Mouse (Mus musculus): ENCODE measurements around the gene Uimc1. TPM values are rescaled to one million over a fixed set of nuclear protein-coding genes. Genes with fewer than 3 reads are reported as not detected.
"Not testable (repeated sequence)": the region's sequence is repeated elsewhere in the genome, so short reads cannot be mapped to it uniquely, and the experiment has no call there.

The Uimc1 gene
- total RNA-seq (2015) (38.0 and 49.0 TPM in 2 replicates), total RNA-seq (2017) (63.0 and 67.2 TPM in 2 replicates)

DNA sequence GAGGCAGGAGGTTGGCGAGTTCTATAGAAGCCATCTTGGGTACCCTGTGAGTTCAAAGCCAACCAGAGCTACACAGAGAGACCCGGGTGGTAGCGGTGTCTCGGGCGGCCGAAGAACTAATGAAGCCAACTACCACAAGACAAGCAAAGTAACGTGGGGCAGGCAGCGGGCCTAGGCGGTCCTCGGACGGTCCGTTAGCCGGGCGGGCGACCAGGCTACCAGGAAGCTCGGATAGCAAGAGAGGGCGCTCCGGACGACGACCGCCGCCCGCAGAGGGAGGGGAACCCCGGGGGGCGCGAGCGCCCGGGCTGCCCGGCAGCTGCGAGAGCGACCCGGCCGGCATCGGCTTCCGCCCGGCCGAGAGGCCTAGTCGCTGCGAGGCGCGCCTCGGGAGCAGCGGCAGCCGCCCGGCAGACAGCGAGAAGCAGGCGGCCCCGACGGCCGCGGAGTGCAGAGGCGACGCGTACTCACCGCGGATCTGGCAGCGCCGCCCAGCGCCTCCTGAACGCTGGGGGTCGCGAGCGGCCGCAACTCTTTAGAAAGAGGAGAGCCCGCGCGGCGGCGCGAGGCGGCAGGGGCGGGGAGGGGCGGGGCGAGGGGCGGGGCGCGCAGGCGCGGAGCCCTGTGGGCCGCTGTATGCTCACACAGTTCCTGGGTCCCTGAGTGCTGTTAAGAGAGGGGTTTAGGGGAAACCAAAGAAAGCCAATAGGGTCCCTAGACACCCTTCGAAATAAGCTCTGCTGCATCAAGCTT lies at the start of gene Uimc1:
Gene Uimc1 (minus strand): TSS at position 575 of the 753 bp plus-strand sequence.
- peak; percentile 84 for ATAC-seq (replicated peaks; ENCODE audit: poor library complexity)

DNA sequence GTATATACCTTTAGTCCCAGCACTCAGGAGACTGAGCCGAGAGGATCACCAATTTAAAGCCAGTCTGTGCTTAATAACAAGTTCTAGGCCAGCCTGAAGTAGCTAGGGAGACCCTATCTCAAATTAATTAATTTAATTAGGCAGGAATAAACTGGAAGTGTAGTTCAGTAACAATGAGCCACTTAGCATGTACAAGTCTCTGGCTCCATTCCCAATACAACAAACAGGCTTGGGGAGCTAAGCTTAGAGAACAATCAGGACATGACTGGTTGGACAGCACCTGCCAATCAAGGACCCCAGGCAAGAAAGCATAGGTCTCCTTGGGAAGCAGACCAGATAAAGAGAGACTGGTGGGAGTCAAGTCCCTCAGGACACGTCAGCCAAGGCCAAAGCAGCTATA lies 40.2 kb upstream of the Uimc1 start:
- ATAC-seq (replicated peaks; ENCODE audit: poor library complexity), result no peak

DNA sequence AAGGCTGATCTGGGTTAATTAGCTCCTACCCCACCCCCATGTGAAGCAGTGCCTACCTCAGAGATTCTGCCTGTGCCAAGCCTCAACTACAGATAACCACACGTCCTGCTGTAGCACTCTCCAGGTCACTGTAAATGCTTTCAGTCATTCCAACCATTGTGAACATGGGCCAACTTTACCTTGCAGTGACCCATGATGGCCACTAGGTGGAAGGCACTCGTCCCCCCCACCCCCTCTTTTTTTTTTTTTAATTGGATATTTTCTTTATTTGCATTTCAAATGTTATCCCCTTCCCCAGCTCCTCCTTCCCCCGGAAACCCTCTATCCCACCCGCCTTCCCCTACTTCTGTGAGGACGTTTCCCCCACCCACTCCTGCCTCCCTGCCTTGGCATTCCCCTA lies 35.3 kb upstream of the Uimc1 start:
- ATAC-seq (replicated peaks; ENCODE audit: poor library complexity), result peak; percentile 99

DNA sequence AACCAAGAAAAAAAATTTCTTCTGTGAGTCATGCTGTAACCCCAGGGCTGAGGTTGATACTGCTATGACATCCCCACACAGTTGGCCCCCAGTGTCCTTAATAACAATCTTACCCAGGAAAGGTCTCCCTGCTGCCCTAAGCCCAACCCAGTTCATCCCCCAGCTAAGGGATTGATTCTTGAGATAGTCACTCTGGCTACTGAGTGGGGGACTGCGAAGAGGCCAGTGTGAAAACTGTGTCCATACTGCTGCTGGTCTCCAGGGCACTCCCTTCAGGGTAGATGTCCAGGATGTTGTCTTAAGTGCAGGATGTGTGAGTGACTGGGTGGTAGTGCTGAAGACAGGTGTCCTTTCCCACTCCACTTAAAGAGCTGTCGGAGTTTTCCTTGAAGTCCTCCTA lies 33.3 kb upstream of the Uimc1 start, which contains the start of gene Gm17617:
Gene Gm17617 (minus strand): TSS at position 101 of the 400 bp plus-strand sequence.
- ATAC-seq (replicated peaks; ENCODE audit: poor library complexity), result no peak

DNA sequence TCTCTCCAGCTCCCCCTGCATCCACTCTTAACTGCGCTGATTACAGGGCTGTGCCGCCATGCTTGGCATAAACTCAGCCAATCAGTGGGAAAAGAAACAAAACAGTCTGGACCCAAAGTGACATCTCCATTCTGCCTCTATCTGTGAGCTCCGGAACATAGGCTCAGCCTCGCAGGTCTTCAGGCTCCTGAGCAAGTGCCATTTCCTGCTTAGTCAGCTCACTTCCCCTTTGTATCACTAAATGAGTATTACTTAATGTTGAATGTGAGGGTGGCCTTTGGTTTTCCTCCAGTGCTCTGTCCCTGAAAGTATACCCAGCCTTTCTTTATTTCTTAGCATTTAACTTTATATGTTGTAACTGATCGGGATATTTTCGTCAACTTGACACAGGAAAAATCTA lies 24.8 kb upstream of the Uimc1 start:
- peak; percentile 80 for ATAC-seq (replicated peaks; ENCODE audit: poor library complexity)

DNA sequence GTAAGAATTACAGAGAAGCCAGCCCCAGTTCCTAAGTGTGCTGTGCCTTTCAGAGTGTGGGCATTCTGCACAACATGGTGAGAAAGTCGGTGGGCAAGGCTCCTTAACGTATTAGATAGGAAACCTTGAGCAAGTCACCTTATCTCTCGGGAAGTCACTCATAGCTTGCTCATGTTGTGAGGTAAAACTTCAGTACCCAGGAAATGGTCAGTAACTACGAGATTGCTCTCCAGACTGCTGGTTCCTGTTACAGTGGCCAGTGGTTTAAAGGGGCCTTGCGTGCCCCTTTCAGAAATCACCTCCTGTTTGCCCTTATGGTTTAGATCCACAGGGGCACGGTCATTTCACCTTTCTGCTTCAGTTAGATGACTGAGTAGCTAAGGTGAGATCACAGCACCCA lies 14.3 kb upstream of the Uimc1 start:
- ATAC-seq (replicated peaks; ENCODE audit: poor library complexity), result no peak

DNA sequence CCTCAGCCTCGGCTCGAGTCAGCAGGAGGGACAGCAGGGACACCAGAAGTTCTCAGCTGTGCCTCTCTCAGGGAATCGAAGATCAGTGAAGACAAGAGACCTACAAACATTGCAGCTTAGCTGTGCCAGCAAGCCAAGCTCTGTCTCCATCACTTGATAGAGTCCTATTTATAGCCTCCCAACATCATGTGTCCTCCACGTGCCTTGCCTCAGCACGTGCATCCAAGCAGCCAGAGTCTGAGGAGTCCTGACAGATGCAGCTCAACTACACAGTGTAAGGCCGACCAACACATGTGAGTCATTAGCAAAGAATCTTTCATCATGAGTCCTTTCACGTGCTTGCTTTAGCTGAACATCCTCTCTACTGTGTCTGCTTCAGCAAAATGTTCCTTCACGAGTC lies 7.6 kb upstream of the Uimc1 start:
- no peak for ATAC-seq (replicated peaks; ENCODE audit: poor library complexity)

DNA sequence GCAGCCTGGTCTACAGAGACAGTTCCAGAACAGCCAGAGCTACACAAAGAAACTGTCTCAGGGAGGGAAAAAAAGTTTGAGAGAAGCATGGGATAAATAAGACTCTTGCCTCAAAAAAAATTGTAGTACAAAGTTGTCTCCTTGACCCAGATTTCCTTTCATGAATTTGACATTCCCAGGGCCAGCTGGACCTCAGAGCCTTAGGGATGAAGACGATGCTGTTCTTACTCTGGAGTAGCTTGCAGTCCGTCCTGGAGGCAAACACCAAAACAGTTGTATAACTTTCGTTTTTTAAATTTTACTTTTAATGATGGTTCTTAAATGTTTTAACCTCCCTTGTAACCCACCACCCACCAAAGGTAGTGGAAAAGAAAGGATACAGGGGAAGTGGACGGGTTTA lies 7.0 kb upstream of the Uimc1 start:
- no peak for ATAC-seq (replicated peaks; ENCODE audit: poor library complexity)

DNA sequence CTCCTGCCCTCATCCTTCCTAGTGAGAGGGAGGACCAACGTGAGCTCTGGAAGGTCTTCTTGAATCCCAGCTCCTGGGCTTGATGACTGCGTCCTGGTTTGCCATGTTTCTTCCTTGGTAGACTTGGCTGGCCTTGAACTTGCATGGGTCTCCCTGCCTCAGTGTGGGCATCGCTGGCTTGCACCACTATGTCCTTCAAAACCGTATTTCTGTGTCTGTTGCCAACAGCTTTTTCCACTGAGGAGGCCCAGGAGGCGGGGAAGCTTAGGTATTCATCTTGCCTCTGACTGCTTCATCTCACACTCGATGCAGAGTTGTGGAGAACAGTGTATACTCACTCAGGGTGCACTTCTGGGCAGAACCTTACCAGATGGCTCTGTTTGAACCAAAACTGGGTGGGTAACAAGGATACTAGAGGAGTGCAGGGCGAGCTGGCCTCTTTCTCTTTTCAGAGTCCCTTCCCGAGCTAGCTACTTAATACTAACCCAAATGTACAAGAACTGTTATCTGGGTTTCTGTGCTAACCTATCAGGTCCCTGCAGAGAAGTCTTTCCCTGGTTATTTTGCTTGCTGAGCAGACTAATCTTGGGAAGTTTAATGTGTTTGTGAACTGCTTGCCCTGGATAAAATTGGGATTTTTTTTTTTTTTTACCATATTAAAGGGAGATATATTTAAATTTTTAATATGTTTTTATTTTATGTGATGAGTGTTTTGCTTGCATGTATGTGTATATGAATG lies 6.0 kb upstream of the Uimc1 start:
- ATAC-seq (replicated peaks; ENCODE audit: poor library complexity), result 0 out of 2 replicates have a peak, but pooled peaks have one; percentile 15

DNA sequence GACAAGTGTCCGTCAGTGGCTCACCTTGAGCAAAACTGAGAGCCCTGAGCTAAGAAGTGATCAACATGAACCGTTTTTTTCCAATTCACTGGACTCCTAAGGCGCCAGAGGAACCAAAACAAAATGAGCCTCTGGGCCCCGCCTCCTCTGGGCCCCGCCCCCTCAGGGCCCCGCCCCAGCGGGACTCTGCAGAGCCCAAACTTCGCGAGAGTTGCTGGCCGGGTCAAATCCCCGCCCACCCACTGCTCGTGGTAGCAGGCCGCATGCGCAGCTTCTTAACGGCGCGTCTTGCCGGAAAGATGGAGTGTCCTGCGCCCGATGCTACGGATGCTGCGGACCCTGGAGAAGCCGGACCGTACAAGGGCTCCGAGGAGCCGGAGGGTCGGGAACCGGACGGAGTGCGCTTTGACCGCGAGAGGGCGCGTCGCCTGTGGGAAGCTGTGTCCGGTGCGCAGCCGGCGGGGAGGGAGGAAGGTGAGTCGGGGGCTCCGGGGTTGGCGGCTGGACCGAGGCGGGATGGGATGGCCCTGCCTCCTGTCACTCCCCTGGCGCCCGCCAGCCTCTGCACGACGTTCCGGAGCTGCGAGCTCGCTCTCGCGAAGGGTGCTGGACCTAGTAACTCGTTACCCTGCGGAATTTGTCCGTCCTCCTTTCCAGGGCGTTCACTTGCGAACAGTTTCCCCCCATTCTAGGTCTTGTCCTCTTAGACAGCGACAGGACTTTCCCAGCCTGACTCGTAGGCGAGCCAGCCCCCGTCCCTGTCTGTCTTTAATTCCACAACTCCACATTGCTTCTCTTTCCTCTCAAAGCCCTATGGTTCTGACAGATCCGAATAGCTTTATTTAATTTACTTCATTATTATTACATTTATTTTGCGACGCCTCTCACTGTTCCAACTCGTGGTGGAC lies 5.2 kb upstream of the Uimc1 start, which contains the start of gene Zfp346:
Gene Zfp346 (plus strand): TSS at position 267 of the 908 bp plus-strand sequence.
- peak; percentile 92 for ATAC-seq (replicated peaks; ENCODE audit: poor library complexity)

DNA sequence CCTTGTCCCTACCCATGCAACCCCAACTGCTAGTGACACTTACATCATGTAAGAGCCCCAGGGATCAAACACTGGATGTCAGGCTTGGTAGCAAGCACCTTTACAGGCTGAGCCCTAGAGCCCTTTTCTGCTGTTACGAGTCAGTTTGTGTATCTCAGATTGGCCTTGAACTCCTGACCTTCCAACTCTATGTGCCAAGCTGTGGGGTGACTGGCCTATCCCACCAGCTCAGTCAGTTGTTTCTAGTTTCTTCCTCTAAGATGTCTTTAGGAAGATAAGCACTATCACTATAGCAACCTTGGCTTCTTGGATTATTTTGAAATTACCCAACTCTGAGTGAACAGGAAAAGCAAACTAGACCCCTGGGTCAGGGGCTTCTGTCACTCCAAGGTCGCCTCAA lies 3.3 kb upstream of the Uimc1 start:
- no peak for ATAC-seq (replicated peaks; ENCODE audit: poor library complexity)

DNA sequence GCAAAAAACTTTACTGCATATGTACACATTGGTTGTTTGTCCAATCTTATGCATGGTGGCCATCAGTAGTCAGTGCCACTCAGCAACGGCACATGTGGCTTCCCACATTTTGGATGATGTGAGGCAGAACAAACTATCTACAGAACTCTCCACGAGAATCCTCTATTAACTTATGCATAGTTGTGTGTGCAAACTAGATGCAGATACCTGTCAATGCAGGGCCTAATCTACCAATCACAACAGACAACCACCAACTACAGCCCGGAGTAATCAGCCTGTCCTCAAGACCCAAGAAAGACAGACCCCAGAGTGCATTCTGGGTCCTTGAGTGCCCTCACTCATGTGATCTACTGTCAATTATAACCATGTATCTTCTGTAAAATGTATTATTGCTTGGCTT lies 2.3 kb upstream of the Uimc1 start:
- no peak for ATAC-seq (replicated peaks; ENCODE audit: poor library complexity)

DNA sequence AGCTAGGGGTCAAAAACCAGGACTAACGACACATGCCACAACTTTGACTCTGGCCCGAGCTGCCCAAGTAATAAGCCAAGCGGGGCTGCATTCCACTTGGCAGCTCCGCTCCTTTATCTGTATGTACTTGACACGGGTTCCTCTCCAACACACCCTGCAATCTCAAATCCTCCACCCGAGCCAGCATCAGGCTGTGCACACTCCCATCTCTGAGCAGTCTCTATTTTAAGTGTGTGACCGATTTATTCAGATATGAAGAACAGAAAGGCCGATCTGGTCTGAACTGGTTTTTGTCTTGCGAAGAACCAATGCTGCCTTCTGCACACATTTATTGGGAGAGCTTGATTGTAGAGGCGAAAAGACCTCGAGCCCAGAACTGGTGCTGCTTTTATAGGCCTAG lies 1.5 kb upstream of the Uimc1 start:
- no peak for ATAC-seq (replicated peaks; ENCODE audit: poor library complexity)

DNA sequence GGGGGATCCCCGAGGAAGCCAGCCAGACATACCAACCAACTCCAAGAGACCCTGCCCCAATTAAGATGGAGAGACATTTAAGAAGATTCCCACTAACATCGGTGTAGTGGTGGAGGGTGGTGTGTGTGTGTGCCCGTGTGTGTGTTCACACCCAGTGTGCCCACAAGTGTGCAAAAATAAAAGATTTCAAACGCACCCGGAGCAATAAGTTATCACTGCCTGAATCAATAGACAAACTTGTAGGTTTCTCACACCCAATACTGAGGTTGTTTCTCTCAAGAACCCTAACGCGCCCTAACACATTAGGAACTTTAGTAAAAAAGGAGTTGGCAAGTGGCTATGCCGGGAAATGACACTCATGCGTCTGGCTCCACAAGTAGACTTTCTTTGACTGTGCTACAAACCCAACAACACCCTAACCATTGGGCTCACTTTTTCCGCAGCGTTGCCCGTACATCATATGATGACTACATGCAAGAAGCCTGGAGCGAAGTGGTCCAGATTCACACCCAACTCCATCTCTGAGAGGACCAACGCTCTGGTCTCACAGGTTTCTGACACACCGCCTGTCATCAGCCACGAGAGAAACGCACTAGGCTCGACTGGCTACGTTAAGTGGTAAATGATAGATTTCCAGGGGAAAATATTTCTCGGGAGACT lies 904 bp downstream of the Uimc1 start:
- peak; percentile 40; the same call in 1 of the 2 replicates for ATAC-seq (replicated peaks; ENCODE audit: poor library complexity)

DNA sequence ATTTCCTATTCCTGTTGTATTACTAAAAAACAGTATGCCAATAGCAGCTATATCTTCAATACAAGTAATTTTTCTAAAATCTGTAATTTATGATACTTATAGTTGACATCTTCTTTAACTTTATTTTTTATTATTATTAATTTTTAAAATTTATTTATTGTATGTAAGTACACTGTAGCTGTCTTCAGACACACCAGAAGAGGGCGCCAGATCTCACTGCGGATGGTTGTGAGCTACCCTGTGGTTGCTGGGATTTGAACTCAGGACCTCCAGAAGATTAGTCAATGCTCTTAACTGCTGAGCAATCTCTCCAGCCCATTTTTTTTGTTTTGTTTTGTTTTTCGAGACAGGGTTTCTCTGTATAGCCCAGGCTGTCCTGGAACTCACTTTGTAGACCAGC lies 2.3 kb downstream of the Uimc1 start:
- ATAC-seq (replicated peaks; ENCODE audit: poor library complexity), result not testable (repeated sequence)

DNA sequence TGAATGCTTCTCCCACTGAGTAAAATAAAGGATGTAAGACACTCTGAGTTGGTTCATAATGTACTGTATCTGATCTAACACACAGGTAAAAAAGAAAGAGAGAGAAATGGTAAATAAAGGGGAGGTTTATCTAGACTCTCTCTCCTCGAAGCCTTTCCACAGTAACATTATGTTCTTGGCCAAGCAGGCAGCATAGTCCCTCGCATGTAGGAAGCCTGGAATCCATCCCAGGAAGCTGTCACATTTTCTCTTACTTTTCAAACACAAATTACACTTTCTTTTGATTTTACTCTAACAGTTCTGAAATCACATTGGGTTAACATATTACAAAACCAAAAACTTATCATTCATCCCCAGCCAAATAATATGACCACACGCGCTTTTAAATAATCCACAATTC lies 7.5 kb downstream of the Uimc1 start:
- no peak for ATAC-seq (replicated peaks; ENCODE audit: poor library complexity)

DNA sequence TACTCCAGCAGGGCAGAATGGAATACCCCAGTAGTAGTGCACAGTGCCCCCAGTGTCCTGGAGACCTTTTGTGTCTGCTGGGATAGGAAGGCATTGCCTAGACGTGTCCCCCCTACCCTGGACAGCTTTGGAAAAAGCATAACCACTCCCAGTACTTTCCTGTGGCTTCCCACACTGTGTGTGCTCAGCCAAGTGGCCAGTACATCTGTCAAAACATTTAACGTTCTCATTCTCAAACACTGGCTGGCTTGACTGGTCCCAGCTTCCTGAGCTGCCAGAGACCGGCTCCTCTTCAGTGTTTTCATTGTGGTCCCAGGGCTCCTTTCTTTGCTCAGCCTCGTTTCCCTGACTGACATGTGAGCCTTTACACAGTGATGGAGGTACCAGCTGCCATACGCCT lies 24.5 kb downstream of the Uimc1 start:
- no peak for ATAC-seq (replicated peaks; ENCODE audit: poor library complexity)

DNA sequence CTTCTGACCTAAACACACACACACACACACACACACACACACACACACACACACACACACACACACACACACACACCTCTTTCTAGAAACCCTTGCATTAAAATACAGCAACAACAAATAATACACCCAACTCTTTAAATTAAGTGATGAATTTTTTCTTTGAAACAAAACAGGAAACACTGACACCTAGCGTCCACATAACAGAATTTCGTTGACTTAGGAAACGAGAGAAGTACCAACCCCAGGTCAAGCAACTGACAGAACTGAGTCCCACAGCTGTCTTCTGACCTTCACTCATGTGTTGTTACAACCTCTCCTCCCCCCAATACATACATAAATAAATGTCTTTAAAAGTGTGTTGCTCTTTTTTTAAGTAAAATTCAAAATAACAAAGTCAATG lies 28.8 kb downstream of the Uimc1 start:
- ATAC-seq (replicated peaks; ENCODE audit: poor library complexity), result no peak

DNA sequence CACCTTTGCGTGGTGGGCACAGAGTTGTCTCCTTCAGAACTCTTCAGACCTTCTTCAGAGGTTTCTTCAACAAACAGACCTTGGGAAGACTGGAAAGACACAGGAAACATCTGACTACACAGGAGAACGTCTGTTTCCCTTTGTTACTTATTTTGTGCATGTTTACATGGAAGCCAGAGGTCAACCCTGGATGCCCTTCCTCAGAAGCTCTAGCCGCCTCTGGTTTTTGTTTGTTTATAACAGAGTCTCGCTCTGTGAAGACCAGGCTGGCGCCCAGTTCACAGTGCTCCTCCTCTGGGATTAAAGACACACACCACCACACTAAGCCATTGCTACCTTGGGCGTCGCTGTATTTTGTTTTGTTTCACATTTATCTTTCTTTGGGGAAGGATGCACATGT lies 30.4 kb downstream of the Uimc1 start:
- ATAC-seq (replicated peaks; ENCODE audit: poor library complexity), result no peak

DNA sequence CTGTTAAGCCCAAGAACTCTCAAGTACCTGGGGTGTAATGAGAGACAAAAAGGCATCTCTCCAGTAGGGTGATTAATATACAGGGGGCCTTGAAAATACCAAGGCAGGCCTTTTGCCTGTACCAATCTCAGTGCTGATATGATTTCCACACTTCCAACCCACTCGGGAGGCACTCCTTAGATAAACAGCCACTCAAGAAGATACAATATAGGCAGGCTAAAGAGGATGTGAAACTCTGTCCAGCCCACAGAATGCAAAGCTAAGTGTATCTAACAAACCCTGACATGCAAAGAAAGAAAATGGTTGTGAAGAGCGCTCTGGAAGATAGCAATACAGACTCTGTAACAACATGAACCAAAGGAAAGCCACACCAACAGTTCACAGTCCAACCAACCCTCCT lies 36.8 kb downstream of the Uimc1 start:
- ATAC-seq (replicated peaks; ENCODE audit: poor library complexity), result peak; percentile 20; the same call in 1 of the 2 replicates

DNA sequence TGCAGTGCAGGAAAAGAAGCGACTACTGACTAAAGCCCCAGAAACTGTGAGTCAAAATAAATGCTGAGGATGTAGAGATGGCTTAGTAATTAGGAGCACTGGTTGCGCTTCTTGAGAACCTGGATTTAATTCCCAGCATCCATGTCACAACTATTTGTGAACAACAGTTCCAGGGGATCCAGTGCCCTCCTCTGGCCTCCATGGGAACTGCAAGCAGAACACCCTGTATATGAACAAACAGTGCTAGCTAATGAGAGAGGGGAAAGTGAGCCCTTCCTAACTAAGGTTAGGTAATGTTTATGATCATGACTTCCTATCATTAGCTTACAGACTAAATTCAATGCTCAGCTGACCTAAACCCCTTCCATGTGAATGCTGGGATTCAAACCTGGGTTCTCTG lies 42.1 kb downstream of the Uimc1 start:
- ATAC-seq (replicated peaks; ENCODE audit: poor library complexity), result peak; percentile 61; the same call in 1 of the 2 replicates
